Mouse (Mus musculus) liver, adult 2 months (tissue): ENCODE data around the gene Olfr373. TPM values are rescaled to one million over a fixed set of nuclear protein-coding genes. Genes with fewer than 3 reads are reported as not detected.

Experiments used
- DNase-seq: peaks from one replicate; pipeline ENCODE4 v3.0.0-alpha.2; 2011; ENCODE audit warnings: low read depth, low spot score; ENCODE audit errors: extremely low read depth
- H3K27ac ChIP-seq: fragments of 200-500 bp; replicated peaks from 2 replicates; pipeline ENCODE4 v1.5.1; 2012; ENCODE audit warnings: low read depth, mild to moderate bottlenecking, control low read depth, inconsistent platforms, low read length; ENCODE audit not compliant: insufficient read depth
- H3K27me3 ChIP-seq: fragments of 200-500 bp; 2 replicates; pipeline ENCODE4 v1.6.1; 2012; ENCODE audit warnings: mild to moderate bottlenecking, moderate library complexity, low read length, inconsistent platforms; ENCODE audit not compliant: control insufficient read depth, insufficient read depth
- H3K36me3 ChIP-seq: fragments of 200-500 bp; 2 replicates; pipeline ENCODE4 v1.6.1; 2012; ENCODE audit warnings: low read length, inconsistent platforms; ENCODE audit not compliant: control insufficient read depth, insufficient read depth
- H3K4me1 ChIP-seq: fragments of 200-500 bp; 2 replicates; pipeline ENCODE4 v1.6.1; 2011; ENCODE audit warnings: low read length; ENCODE audit not compliant: control insufficient read depth, insufficient read depth
- H3K4me3 ChIP-seq: fragments of 200-500 bp; 2 replicates; pipeline ENCODE4 v1.5.1; 2011; ENCODE audit warnings: low read depth, mild to moderate bottlenecking, control low read depth, low read length, moderate library complexity; ENCODE audit not compliant: insufficient read depth
- H3K79me2 ChIP-seq: fragments of 200-500 bp; 2 replicates; pipeline ENCODE4 v1.6.1; 2012; ENCODE audit warnings: inconsistent platforms, mild to moderate bottlenecking, low read length, moderate library complexity; ENCODE audit not compliant: control insufficient read depth, insufficient read depth
- H3K9ac ChIP-seq: fragments of 200-500 bp; 2 replicates; pipeline ENCODE4 v1.6.1; 2012; ENCODE audit warnings: low read depth, mild to moderate bottlenecking, control low read depth, inconsistent platforms, low read length
- CTCF ChIP-seq: fragments of 200-500 bp; IDR thresholded peaks from 2 replicates; pipeline ENCODE4 v1.5.1; 2011; ENCODE audit warnings: low read depth, low read length, control low read depth
- POLR2A ChIP-seq: fragments of 200-500 bp; IDR thresholded peaks from 2 replicates; pipeline ENCODE4 v1.6.1; 2011; ENCODE audit warnings: low read length, control low read depth; ENCODE audit not compliant: insufficient read depth; ENCODE audit errors: extremely low read depth
- WGBS: fragments of 180-500 bp; shearing (Covaris S2); methylation state at CpG from one replicate; pipeline ENCODE4 v1.1.7; 2018; 5-methylcytosine and 5-hydroxymethylcytosine counted together
- polyA plus RNA-seq: library from polyadenylated mRNA; depleted of rRNA; stranded (reverse); fragments of >200 nt; gene quantifications from 2 replicates; pipeline ENCODE4 v1.2.3, GENCODE M21; 2012; rRNA removed
- total RNA-seq: library from RNA; depleted of rRNA; stranded (reverse); fragments of >200 nt; gene quantifications from 2 replicates; pipeline ENCODE4 v1.2.3, GENCODE M21; 2014; rRNA removed

Gene Olfr373
- total and polyA plus RNA-seq, 2 experiments, result not detected

DNA sequence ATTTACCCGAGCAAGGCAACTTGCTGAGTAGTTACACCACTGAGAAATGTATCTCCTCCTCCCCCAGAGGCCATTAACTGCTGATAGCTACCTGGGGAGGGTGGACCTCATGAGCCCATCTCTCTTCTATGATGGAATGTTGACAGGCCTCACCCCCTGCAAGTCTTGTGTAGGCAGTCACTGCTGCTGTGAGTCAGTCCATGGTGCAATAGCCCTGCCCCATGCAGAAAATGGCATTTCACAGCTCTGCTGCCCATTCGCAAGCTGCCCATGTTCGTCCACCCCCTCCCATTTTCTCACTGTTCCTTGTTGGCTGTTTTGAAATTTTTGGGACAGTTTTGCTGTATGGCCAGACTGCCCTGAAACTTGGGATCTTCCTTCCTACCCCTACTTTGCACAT is 62.5 kb downstream of the Olfr373 start:
- TF ChIP-seq POLR2A, result no peak
- no peak for TF ChIP-seq CTCF
- DNase-seq, result no peak
- Histone ChIP-seq H3K79me2 (no peaks in the 10 kb centered on the region), H3K36me3 (peaks cover 36% of the 10 kb centered on the region), H3K27ac (peak overlapping the region; percentile 39; the same call in 1 of the 2 replicates), H3K27me3 (no peaks in the 10 kb centered on the region), H3K4me3 (no peak overlapping the region), H3K9ac (no peak overlapping the region), H3K4me1 (peaks cover 9% of the 10 kb centered on the region)
- 52% methylated on average over 3 of the region's 3 CpGs for WGBS

DNA sequence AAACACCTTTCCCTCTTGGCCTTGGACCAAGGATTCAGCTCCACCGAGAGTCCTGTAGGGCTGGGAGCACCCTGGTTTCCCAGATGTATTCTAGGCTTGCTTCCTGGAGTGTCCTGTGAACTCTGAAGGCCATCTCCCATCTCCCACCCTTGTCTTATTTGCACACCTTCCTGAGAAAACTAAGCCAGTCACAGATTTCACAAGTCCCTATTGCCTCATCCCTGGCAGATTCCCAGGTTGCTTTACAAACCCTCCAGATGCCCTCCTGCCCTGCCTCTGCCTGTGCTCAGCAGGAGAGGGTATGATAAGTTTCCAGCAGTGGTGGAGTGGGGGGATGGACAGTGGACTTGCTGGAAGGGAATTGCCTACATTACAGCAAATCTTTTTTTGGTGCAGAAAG is 63.1 kb downstream of the Olfr373 start:
- DNase-seq, result peak; percentile 99
- H3K4me1 ChIP-seq, result peaks cover 9% of the 10 kb centered on the region
- H3K36me3 ChIP-seq, result peaks cover 33% of the 10 kb centered on the region
- H3K27ac ChIP-seq, result peak overlapping the region; percentile 39; the same call in 1 of the 2 replicates
- H3K79me2 ChIP-seq, result no peaks in the 10 kb centered on the region
- 10% methylated on average over 1 of the region's 1 CpGs for WGBS
- no peak overlapping the region for H3K9ac ChIP-seq
- no peak for TF ChIP-seq POLR2A
- no peak for TF ChIP-seq CTCF
- no peak overlapping the region for H3K4me3 ChIP-seq
- no peaks in the 10 kb centered on the region for H3K27me3 ChIP-seq

- H3K4me3 ChIP-seq, result no peak overlapping the region
- H3K4me1 ChIP-seq, result peaks cover 9% of the 10 kb centered on the region
- WGBS, result 59% methylated on average over 3 of the region's 3 CpGs
- DNase-seq, result no peak
- no peaks in the 10 kb centered on the region for H3K79me2 ChIP-seq
- no peak for TF ChIP-seq CTCF
- no peak for TF ChIP-seq POLR2A
- no peak overlapping the region for H3K9ac ChIP-seq
- no peaks in the 10 kb centered on the region for H3K27me3 ChIP-seq
- H3K27ac ChIP-seq, result no peak overlapping the region
- peaks cover 34% of the 10 kb centered on the region for H3K36me3 ChIP-seq
These were observed 63.6 kb downstream of the Olfr373 start for GRCm38 (mm10) chr8:72146556-72146955.

GRCm38 (mm10) chr8:72147266-72147665 is 64.3 kb downstream of the Olfr373 start:
- no peaks in the 10 kb centered on the region for H3K27me3 ChIP-seq
- peaks cover 30% of the 10 kb centered on the region for H3K36me3 ChIP-seq
- H3K4me3 ChIP-seq, result no peak overlapping the region
- H3K9ac ChIP-seq, result no peak overlapping the region
- TF ChIP-seq POLR2A, result no peak
- TF ChIP-seq CTCF, result no peak
- H3K4me1 ChIP-seq, result peaks cover 9% of the 10 kb centered on the region
- no peak overlapping the region for H3K27ac ChIP-seq
- DNase-seq, result no peak
- WGBS, result 85% methylated on average over 2 of the region's 2 CpGs
- H3K79me2 ChIP-seq, result no peaks in the 10 kb centered on the region

DNA sequence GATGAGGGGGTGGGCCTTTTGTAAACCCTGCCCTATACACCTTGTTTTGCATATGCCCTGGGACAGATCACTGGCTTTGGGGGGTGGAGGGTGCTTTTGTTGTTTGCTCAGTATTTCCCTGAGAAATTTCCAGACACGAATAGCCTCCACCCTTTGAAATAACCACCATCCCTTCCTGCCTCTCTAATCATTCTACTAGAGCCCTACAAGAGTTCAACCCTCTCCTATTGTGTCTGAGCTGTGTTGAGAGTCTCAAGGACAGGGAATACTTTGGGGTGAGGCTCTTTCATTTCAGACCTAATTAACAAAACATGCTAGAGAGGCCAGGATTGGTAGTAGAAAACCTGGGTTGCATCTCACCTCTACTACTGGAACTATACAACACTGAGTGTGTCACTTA is 66.1 kb downstream of the Olfr373 start:
- WGBS, result 68% methylated on average over 1 of the region's 1 CpGs
- Histone ChIP-seq H3K4me1 (peaks cover 11% of the 10 kb centered on the region), H3K9ac (no peak overlapping the region), H3K27me3 (no peaks in the 10 kb centered on the region), H3K79me2 (no peaks in the 10 kb centered on the region), H3K4me3 (no peak overlapping the region), H3K36me3 (peaks cover 27% of the 10 kb centered on the region), H3K27ac (no peak overlapping the region)
- TF ChIP-seq POLR2A (no peak), CTCF (no peak)
- no peak for DNase-seq

DNA sequence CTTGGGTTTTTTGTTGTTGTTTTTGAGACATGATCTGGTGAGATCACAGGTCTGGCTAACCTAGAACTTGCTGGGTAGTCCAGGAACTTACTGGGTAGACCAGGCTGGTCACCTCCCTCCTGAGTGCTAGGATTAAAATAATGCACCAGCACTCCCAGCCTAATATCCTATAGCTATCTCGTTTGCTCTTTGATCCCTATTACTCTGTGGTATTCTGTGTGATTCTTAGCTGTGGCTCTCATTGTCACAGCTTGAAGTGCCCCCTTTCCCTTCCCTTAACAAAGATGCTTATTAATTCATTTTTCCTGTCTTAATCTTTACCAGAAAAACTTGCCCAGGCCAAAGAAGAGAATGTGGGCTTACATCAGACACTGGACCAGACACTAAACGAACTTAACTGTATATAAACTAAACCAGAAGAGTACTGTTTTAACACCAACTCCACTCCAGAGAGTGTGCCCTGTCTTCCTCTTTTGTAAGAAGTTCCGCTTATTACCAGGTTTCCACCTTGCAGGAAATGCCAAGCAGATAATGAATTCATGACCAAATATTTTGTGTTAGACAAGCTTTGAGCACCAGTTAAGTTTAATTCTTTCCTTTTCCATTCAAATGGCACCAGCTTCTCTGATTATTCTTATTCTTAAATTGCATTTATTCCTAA is 68.6 kb downstream of the Olfr373 start:
- no peak overlapping the region for H3K27ac ChIP-seq
- H3K9ac ChIP-seq, result no peak overlapping the region
- H3K27me3 ChIP-seq, result no peaks in the 10 kb centered on the region
- TF ChIP-seq POLR2A (no peak), CTCF (no peak)
- H3K4me3 ChIP-seq, result no peak overlapping the region
- DNase-seq, result no peak
- WGBS, result 77% methylated on average over 3 of the region's 3 CpGs
- H3K79me2 ChIP-seq, result no peaks in the 10 kb centered on the region
- H3K36me3 ChIP-seq, result peaks cover 24% of the 10 kb centered on the region
- peaks cover 5% of the 10 kb centered on the region; the same call in 1 of the 2 replicates for H3K4me1 ChIP-seq

Other genes with a start within 250 kb of the Olfr373 start
- 3.1 and 3.3 TPM in 2 replicates for gene Zfp709, start 201.2 kb upstream of the Olfr373 start, total RNA-seq
- gene Zfp709, start 201.2 kb upstream of the Olfr373 start, polyA plus RNA-seq, result 0.18 and 0.46 TPM in 2 replicates
- gene Zfp882, start 174.6 kb upstream of the Olfr373 start, total RNA-seq, result 3.4 and 3.9 TPM in 2 replicates
- 0.16 and 0.76 TPM in 2 replicates for gene Zfp882, start 174.6 kb upstream of the Olfr373 start, polyA plus RNA-seq
- gene Zfp617, start 174.5 kb upstream of the Olfr373 start, total RNA-seq, result 12.7 and 16.9 TPM in 2 replicates
- 1.7 and 2.0 TPM in 2 replicates for gene Zfp617, start 174.5 kb upstream of the Olfr373 start, polyA plus RNA-seq
- 5.8 and 7.5 TPM in 2 replicates for gene Zfp961, start 132.1 kb upstream of the Olfr373 start, total RNA-seq
- 2.7 and 3.8 TPM in 2 replicates for gene Zfp961, start 132.1 kb upstream of the Olfr373 start, polyA plus RNA-seq
- 0.74 TPM in 2 replicates for gene Cyp4f18, start 73.6 kb upstream of the Olfr373 start, total RNA-seq
- 0.36 and 1.2 TPM in 2 replicates for gene Cyp4f18, start 73.6 kb upstream of the Olfr373 start, polyA plus RNA-seq
- gene Olfr372, start 42.0 kb upstream of the Olfr373 start, total RNA-seq, result not detected in 2 replicates
- not detected in 2 replicates for gene Olfr372, start 42.0 kb upstream of the Olfr373 start, polyA plus RNA-seq
- gene Olfr374, start 23.9 kb downstream of the Olfr373 start, total RNA-seq, result not detected in 2 replicates
- not detected in 2 replicates for gene Olfr374, start 23.9 kb downstream of the Olfr373 start, polyA plus RNA-seq
- gene Tpm4, start 51.8 kb downstream of the Olfr373 start, total RNA-seq, result 23.8 and 26.7 TPM in 2 replicates
- gene Tpm4, start 51.8 kb downstream of the Olfr373 start, polyA plus RNA-seq, result 6.9 and 10.1 TPM in 2 replicates
- 91.4 and 101 TPM in 2 replicates for gene Rab8a, start 78.0 kb downstream of the Olfr373 start, total RNA-seq
- gene Rab8a, start 78.0 kb downstream of the Olfr373 start, polyA plus RNA-seq, result 27.5 and 61.4 TPM in 2 replicates
- gene Hsh2d, start 106.5 kb downstream of the Olfr373 start, total RNA-seq, result 0.07 and 0.18 TPM in 2 replicates
- gene Hsh2d, start 106.5 kb downstream of the Olfr373 start, polyA plus RNA-seq, result 0.07 and 0.11 TPM in 2 replicates
- gene Cib3, start 129.7 kb downstream of the Olfr373 start, total RNA-seq, result 1.1 and 2.6 TPM in 2 replicates
- gene Cib3, start 129.7 kb downstream of the Olfr373 start, polyA plus RNA-seq, result 0.60 and 1.5 TPM in 2 replicates
- gene Gm11034, start 130.5 kb downstream of the Olfr373 start, total RNA-seq, result not detected in 2 replicates
- not detected in 2 replicates for gene Gm11034, start 130.5 kb downstream of the Olfr373 start, polyA plus RNA-seq
- 28.6 and 29.5 TPM in 2 replicates for gene Fam32a, start 136.6 kb downstream of the Olfr373 start, total RNA-seq
- gene Fam32a, start 136.6 kb downstream of the Olfr373 start, polyA plus RNA-seq, result 18.8 and 28.4 TPM in 2 replicates
- 7.9 and 14.9 TPM in 2 replicates for gene Ap1m1, start 156.8 kb downstream of the Olfr373 start, total RNA-seq
- 38.9 and 39.4 TPM in 2 replicates for gene Ap1m1, start 156.8 kb downstream of the Olfr373 start, polyA plus RNA-seq
- 0.54 and 1.0 TPM in 2 replicates for gene Gm10282, start 222.1 kb downstream of the Olfr373 start, total RNA-seq
- gene Gm10282, start 222.1 kb downstream of the Olfr373 start, polyA plus RNA-seq, result 0.37 and 0.42 TPM in 2 replicates
- 2.7 and 2.8 TPM in 2 replicates for gene Klf2, start 235.9 kb downstream of the Olfr373 start, total RNA-seq
- 4.4 and 6.0 TPM in 2 replicates for gene Klf2, start 235.9 kb downstream of the Olfr373 start, polyA plus RNA-seq